Mouse (Mus musculus) lung, postnatal 0 days (tissue): ENCODE measurements around the gene Ranbp17. TPM values are rescaled to one million over a fixed set of nuclear protein-coding genes. Genes with fewer than 3 reads are reported as not detected.

Experiments
- ATAC-seq: fragments of 200-750 bp; cut with Nextera tagmentation; 2 replicates; pipeline ENCODE4 v1.8.0; 2017; ENCODE audit warnings: moderate library complexity
- DNase-seq: peaks from one replicate; pipeline ENCODE4 v3.0.0-alpha.2; 2016; ENCODE audit warnings: low spot score
- H3K27ac ChIP-seq: fragments of 300-500 bp; sonication (generic); 2 replicates; pipeline ENCODE4 v1.5.1; 2014; ENCODE audit warnings: antibody characterized with exemption, mild to moderate bottlenecking, low read length, mixed read lengths
- H3K27me3 ChIP-seq: fragments of 300-500 bp; sonication (generic); replicated peaks from 2 replicates; pipeline ENCODE4 v1.6.1; 2014; ENCODE audit warnings: low read length, mixed read lengths; ENCODE audit not compliant: insufficient read depth
- H3K36me3 ChIP-seq: fragments of 300-500 bp; sonication (generic); 2 replicates; pipeline ENCODE4 v1.6.1; 2014; ENCODE audit warnings: low read length, mixed read lengths; ENCODE audit not compliant: insufficient read depth
- H3K4me1 ChIP-seq: fragments of 300-500 bp; sonication (generic); 2 replicates; pipeline ENCODE4 v1.6.1; 2014; ENCODE audit warnings: antibody characterized with exemption, low read depth, low read length, mixed read lengths; ENCODE audit not compliant: insufficient read depth
- H3K4me2 ChIP-seq: fragments of 300-500 bp; sonication (generic); replicated peaks from 2 replicates; pipeline ENCODE4 v1.6.1; 2014; ENCODE audit warnings: low read depth, mild to moderate bottlenecking, low read length, moderate library complexity, mixed read lengths
- H3K4me3 ChIP-seq: fragments of 300-500 bp; sonication (generic); 2 replicates; pipeline ENCODE4 v1.5.1; 2014; ENCODE audit warnings: low read depth, low read length
- H3K9ac ChIP-seq: fragments of 300-500 bp; sonication (generic); replicated peaks from 2 replicates; pipeline ENCODE4 v1.6.1; 2014; ENCODE audit warnings: low read depth, mild to moderate bottlenecking
- H3K9me3 ChIP-seq: fragments of 300-500 bp; sonication (generic); 2 replicates; pipeline ENCODE4 v1.6.1; 2016; ENCODE audit warnings: low read length, mixed read lengths
- CTCF ChIP-seq: IDR thresholded peaks from 2 replicates; pipeline ENCODE4 v1.5.1; 2016; ENCODE audit warnings: antibody characterized with exemption, mild to moderate bottlenecking
- EP300 ChIP-seq: IDR thresholded peaks from 2 replicates; pipeline ENCODE4 v1.6.1; 2016; ENCODE audit warnings: antibody characterized with exemption, mild to moderate bottlenecking, control low read depth
- WGBS: fragments of 180-500 bp; shearing (Covaris S2); extraction: QIAGEN DNeasy Blood & Tissue Kit; methylation state at CpG from one replicate; pipeline ENCODE4 v1.1.7; 2014; 5-methylcytosine and 5-hydroxymethylcytosine counted together
- polyA plus RNA-seq: library from polyadenylated mRNA; unstranded; fragments of >200 nt; fragmentation: Nextera tagmentation; extraction: Ambion mirVana; gene quantifications from 2 replicates; pipeline ENCODE4 v1.2.1, GENCODE M21; 2015

Gene Ranbp17
- polyA plus RNA-seq, 1 experiment from 2014 or later = 2.5 TPM

GRCm38 (mm10) chr11:33220763-33221162 is 292.8 kb downstream of the Ranbp17 start:
- WGBS = 75% methylated on average over 7 of the region's 7 CpGs
- TF ChIP-seq EP300 (no peak), CTCF (no peak)
- H3K4me1 ChIP-seq = no peaks in the 10 kb centered on the region
- no peak for DNase-seq
- no peak overlapping the region for H3K4me2 ChIP-seq
- no peak overlapping the region for H3K27ac ChIP-seq
- no peaks in the 10 kb centered on the region for H3K36me3 ChIP-seq
- H3K9me3 ChIP-seq = no peaks in the 10 kb centered on the region
- H3K4me3 ChIP-seq = no peak overlapping the region
- ATAC-seq = no peak
- H3K27me3 ChIP-seq = no peaks in the 10 kb centered on the region
- H3K9ac ChIP-seq = no peak overlapping the region

- peak; percentile 44 for DNase-seq
- TF ChIP-seq CTCF (no peak), EP300 (no peak)
- 58% methylated on average over 8 of the region's 8 CpGs for whole genome bisulfite sequencing
Measured at GRCm38 (mm10) chr11:33217384-33218079, 296.0 kb downstream of the Ranbp17 start.

GRCm38 (mm10) chr11:33207411-33207810 is 306.1 kb downstream of the Ranbp17 start:
- Histone ChIP-seq H3K4me1 (no peaks in the 10 kb centered on the region; the same call in 1 of the 2 replicates), H3K9ac (no peak overlapping the region), H3K4me2 (no peak overlapping the region), H3K27ac (no peak overlapping the region), H3K27me3 (peaks cover 41% of the 10 kb centered on the region), H3K9me3 (no peaks in the 10 kb centered on the region), H3K4me3 (no peak overlapping the region), H3K36me3 (no peaks in the 10 kb centered on the region)
- DNase-seq (no peak), ATAC-seq (no peak)
- WGBS = 78% methylated on average over 2 of the region's 2 CpGs
- TF ChIP-seq CTCF = no peak
- TF ChIP-seq EP300 = no peak

More at GRCm38 (mm10) chr11:33217384-33218079, 296.0 kb downstream of the Ranbp17 start:
- no peak for ATAC-seq
- Histone ChIP-seq H3K4me1 (no peaks in the 10 kb centered on the region), H3K4me3 (no peak overlapping the region), H3K27ac (no peak overlapping the region), H3K27me3 (no peaks in the 10 kb centered on the region), H3K36me3 (no peaks in the 10 kb centered on the region), H3K9ac (no peak overlapping the region), H3K4me2 (no peak overlapping the region), H3K9me3 (no peaks in the 10 kb centered on the region)

- peaks cover 16% of the 10 kb centered on the region for H3K4me1 ChIP-seq
- no peak for DNase-seq
- TF ChIP-seq EP300 (no peak), CTCF (no peak)
- no peaks in the 10 kb centered on the region for H3K9me3 ChIP-seq
- no peak overlapping the region for H3K9ac ChIP-seq
- 15% methylated on average over 3 of the region's 3 CpGs for WGBS
- no peaks in the 10 kb centered on the region for H3K36me3 ChIP-seq
- no peak overlapping the region for H3K4me2 ChIP-seq
- H3K27me3 ChIP-seq = peaks cover 64% of the 10 kb centered on the region
- no peak overlapping the region for H3K27ac ChIP-seq
- ATAC-seq = no peak
- no peak overlapping the region for H3K4me3 ChIP-seq
Measured at GRCm38 (mm10) chr11:33204966-33205365, 308.6 kb downstream of the Ranbp17 start.

GRCm38 (mm10) chr11:33204329-33204705 is 309.2 kb downstream of the Ranbp17 start:
- no peaks in the 10 kb centered on the region for H3K9me3 ChIP-seq
- peaks cover 65% of the 10 kb centered on the region for H3K27me3 ChIP-seq
- no peaks in the 10 kb centered on the region for H3K36me3 ChIP-seq
- DNase-seq = no peak
- ATAC-seq = no peak
- 2% methylated on average over 18 of the region's 18 CpGs for WGBS
- H3K9ac ChIP-seq = no peak overlapping the region
- H3K4me2 ChIP-seq = no peak overlapping the region
- H3K4me1 ChIP-seq = peaks cover 16% of the 10 kb centered on the region
- TF ChIP-seq EP300 (no peak), CTCF (no peak)
- H3K27ac ChIP-seq = no peak overlapping the region
- no peak overlapping the region for H3K4me3 ChIP-seq

GRCm38 (mm10) chr11:33203383-33204328 is 309.9 kb downstream of the Ranbp17 start, which contains the start of gene Tlx3:
Tlx3 (minus strand) TSS chr11:33203589.
- TF ChIP-seq EP300 (no peak), CTCF (no peak)
- WGBS = 1% methylated on average over 74 of the region's 81 CpGs

More at GRCm38 (mm10) chr11:33203383-33204328, 309.9 kb downstream of the Ranbp17 start, which contains the start of gene Tlx3:
- DNase-seq (peak; percentile 31), ATAC-seq (0 out of 2 replicates have a peak, but pooled peaks have one; percentile 12)
- Histone ChIP-seq H3K27ac (no peak within 1 kb of the TSS), H3K4me2 (peak within 1 kb of the TSS; percentile 22), H3K9ac (no peak within 1 kb of the TSS), H3K36me3 (no peaks in the 10 kb centered on the region), H3K4me1 (peaks cover 16% of the 10 kb centered on the region), H3K9me3 (no peaks in the 10 kb centered on the region), H3K4me3 (peak within 1 kb of the TSS; percentile 27), H3K27me3 (peaks cover 72% of the 10 kb centered on the region)
